Mouse (Mus musculus) liver, adult 2 months (tissue): ENCODE data around the gene Nsl1.

Experiments
- CTCF ChIP-seq: fragments of 200-500 bp; IDR thresholded peaks from 2 replicates; pipeline ENCODE4 v1.5.1; 2011; ENCODE audit warnings: low read depth, low read length, control low read depth
- POLR2A ChIP-seq: fragments of 200-500 bp; IDR thresholded peaks from 2 replicates; pipeline ENCODE4 v1.6.1; 2011; ENCODE audit warnings: low read length, control low read depth; ENCODE audit not compliant: insufficient read depth; ENCODE audit errors: extremely low read depth

GRCm38 (mm10) chr1:191062781-191063485 is at the start of gene Nsl1, which contains the start of gene Tatdn3:
- TF ChIP-seq POLR2A (peak; percentile 52; the same call in 1 of the 2 replicates), CTCF (peak; percentile 45)
